Mouse (Mus musculus): ENCODE data around the gene Sh3glb2. TPM values are rescaled to one million over a fixed set of nuclear protein-coding genes. Genes with fewer than 3 reads are reported as not detected.

Gene Sh3glb2
- total RNA-seq, 2 experiments from 2014 or later = 41.9 to 43.1 TPM

- intact Hi-C loops (cut with DNase I) = no loop called here
- peak in 1 of 2 experiments; percentile 49 for DNase-seq
Measured at GRCm38 (mm10) chr2:30381377-30381725, 22.2 kb upstream of the Sh3glb2 start.

DNA sequence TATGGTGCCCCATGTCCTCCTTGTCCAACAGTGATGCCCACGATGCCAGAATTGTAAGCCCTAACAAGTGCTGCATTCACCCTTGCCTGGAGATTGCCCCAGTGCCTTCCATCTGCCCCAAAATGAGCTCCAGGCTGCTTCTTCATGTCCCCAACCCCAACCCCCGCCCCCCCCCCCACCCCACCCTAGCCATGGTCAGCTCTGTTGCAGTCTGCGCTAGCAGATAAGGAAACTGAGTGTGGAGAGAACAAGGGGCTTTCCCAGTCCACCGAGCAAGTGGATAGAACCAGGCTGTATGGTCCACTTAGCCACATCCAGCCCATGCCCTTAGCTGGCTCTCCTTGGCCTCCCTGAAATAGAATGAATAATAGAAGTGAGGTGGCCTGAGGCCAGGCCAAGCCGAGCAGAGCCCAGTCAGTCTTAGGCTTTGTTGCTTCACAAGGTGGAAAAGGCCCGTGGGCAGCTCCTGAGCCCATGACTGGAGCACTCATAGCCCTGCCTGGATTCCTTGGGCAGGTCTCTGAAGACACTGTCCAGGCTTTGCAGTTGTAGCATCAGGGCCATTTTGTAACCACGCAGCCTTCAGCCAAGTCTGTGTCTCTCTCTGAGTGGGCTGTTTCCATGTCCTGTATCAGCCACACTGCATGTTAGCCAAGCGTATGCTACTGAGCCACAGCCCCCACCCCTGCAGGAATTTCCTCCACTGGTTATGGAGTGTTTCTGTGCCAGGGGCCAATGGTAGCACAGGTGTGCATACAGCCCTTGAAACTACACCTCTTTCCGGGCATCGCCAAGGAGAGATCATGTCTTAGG lies 21.6 kb upstream of the Sh3glb2 start:
- intact Hi-C loops (cut with DNase I) = no loop called here
- DNase-seq = peak in 1 of 2 experiments; percentile 22

- intact Hi-C loops (cut with DNase I) = no loop called here
- DNase-seq = no peak
Measured at GRCm38 (mm10) chr2:30379307-30379706, 20.2 kb upstream of the Sh3glb2 start.

- DNase-seq = no peak
- intact Hi-C loops (cut with DNase I) = no loop called here
Measured at GRCm38 (mm10) chr2:30377721-30378120, 18.6 kb upstream of the Sh3glb2 start.

GRCm38 (mm10) chr2:30375893-30376292 lies 16.8 kb upstream of the Sh3glb2 start:
- DNase-seq = no peak
- intact Hi-C loops (cut with DNase I) = no loop called here

DNA sequence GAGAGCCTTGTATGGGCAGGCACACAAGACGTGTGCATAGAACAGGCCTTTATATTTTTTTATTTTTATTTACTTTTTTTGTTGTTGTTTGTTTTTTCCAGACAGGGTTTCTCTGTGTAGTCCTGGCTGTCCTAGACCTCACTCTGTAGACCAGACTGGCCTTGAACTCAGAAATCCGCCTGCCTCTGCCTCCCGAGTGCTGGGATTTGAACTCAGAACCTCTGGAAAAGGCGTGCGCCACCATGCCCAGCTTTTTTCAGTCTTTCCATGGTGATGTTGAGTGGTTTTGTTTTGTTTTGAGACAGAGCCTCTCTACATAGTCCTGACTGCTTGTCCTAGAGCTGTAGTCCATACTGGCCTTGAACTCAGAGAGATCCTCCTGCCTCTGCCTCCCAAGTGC lies 13.6 kb upstream of the Sh3glb2 start:
- intact Hi-C loops (cut with DNase I) = no loop called here
- DNase-seq = no peak

DNA sequence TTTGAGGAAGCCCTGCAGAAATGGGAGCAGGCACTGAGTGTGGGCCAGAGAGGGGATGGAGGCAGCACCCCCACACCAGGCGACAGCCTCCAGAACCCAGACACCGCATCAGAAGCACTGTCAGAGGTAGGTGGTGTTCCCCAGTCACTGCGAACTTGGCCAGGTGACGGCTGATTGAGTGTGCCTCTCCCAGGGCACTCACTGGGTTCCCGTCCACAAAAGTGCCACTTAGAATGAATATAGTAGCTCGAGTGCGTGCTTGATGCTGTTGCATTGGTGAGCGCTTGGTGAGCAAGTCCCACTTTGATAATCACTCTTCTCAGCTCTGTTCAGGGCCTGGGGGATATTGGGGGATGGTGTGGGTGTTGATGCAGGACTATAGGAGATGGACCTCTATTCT lies 12.4 kb upstream of the Sh3glb2 start:
- no peak for DNase-seq
- intact Hi-C loops (cut with DNase I) = no loop called here

DNA sequence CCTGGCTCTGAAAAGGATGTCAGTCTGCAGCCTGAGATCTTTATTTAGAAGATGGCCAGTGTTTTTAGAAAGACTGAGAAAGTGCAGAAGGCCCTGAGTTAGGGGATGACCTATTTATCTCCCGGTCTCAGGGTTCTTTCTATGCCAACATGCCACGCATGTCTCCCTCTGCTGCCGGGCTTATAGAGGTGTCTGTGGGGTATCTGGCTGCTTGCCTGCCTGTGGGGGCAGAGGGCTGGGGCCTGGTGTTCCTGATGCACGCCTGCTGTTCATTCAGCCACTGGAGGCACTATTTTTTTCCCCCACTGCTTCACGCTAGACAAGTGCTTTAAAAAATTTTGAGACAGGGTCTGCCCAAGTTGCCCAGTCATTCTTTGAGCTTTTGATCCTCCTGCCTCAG lies 7.1 kb upstream of the Sh3glb2 start:
- DNase-seq = peak in 1 of 2 experiments; percentile 20
- intact Hi-C loops (cut with DNase I) = loop anchor here (2.0 kb wide), 1 partner anchor 49 kb away; the partner anchor contains the start of gene Crat

- intact Hi-C loops (cut with DNase I) = loop anchor here (2.0 kb wide), 1 partner anchor 49 kb away; the partner anchor contains the start of gene Crat
- no peak for DNase-seq
Measured at GRCm38 (mm10) chr2:30365281-30366069, 6.3 kb upstream of the Sh3glb2 start.

DNA sequence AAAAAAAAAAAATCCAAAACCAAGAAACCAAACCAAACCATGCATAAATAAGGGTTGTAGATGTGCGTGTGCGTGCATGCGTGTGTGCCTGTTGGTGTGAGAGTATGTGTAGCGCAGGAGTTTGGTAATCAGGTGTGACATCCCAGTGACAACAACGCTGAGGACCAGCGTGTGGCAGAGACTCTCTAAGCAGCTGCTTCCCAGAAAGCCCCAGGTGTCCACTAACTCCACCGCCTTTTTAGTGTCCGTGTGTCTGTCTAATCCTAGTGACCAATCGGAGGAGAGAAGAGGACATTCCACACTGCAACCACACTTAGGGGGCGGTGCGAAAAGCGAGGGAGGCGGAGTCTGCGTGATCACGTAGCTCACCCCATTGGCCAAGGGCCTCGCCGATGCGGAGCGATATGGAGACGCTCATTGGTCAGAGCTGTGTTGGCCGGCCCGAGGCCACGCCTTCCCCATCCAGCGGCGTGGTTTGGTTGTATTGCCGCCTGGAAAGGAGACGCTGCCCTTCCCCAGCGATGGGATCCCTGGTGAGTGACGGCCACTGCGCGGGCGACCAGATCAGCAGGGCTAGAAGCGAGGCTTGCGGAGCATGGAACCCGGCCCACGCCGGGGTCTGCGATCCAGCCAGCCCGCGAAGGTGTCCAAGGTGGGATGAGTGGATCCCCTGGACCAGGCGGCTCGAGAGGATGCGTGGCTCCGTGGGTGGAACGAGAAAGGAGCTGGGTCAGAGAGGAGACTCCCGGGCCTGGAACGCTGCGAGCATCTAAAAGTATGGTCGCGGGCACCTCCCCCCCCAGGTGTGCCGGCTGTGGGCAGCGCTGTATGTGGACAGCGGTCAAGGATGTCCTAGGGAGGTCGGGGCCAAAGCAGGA lies 4.9 kb upstream of the Sh3glb2 start, which contains the start of gene Miga2:
Gene Miga2 (plus strand): TSS at position 461 of the 878 bp plus-strand sequence.
- intact Hi-C loops (cut with DNase I) = no loop called here
- peak; percentile 97 for DNase-seq

DNA sequence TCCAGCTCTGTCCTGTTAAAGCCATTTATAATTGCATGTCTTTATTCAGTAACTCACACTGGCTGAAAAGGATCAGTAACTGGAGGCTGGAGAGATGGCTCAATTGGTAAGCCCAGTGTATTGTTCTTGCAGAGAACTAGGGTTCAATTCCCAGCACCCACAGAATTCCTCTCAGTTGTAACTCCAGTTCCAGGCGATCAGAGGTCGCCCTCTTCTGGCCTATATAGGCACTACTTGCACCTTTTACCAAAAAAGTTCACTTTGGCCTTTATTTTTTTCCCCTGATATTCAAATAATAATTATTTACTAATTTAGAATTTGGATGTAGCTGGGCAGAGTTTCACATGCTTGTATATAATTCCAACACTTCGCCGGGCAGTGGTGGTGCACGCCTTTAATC lies 3.7 kb upstream of the Sh3glb2 start:
- intact Hi-C loops (cut with DNase I) = no loop called here
- no peak for DNase-seq

GRCm38 (mm10) chr2:30360626-30361025 lies 1.5 kb upstream of the Sh3glb2 start:
- intact Hi-C loops (cut with DNase I) = no loop called here
- DNase-seq = no peak

- intact Hi-C loops (cut with DNase I) = no loop called here
- peak in 1 of 2 experiments; percentile 18 for DNase-seq
Measured at GRCm38 (mm10) chr2:30357552-30358510, 1.3 kb downstream of the Sh3glb2 start.

- no peak for DNase-seq
- intact Hi-C loops (cut with DNase I) = no loop called here
Measured at GRCm38 (mm10) chr2:30356906-30357305, 2.2 kb downstream of the Sh3glb2 start.

GRCm38 (mm10) chr2:30356266-30356665 lies 2.9 kb downstream of the Sh3glb2 start:
- intact Hi-C loops (cut with DNase I) = no loop called here
- no peak for DNase-seq

DNA sequence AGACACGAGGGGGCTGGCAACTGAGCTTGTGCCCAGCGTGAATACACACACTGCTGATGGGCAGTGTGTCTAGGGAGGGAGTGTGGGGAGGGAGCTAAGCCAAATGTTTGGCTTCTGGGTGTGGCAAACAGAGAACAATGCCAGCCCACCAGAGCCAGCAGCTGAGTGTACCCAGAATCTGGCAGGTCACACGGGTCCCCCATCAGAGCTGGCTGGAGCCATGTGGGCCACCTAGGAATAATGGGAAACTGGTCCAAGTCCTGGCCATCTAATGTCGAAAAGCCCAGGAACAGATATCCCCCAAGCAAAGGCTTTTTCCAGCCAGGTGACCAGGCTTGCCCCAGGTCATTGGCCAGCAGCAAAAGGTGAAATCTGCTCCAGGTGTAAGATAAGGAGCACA lies 3.3 kb downstream of the Sh3glb2 start:
- intact Hi-C loops (cut with DNase I) = no loop called here
- DNase-seq = no peak

GRCm38 (mm10) chr2:30351149-30351548 lies 8.0 kb downstream of the Sh3glb2 start:
- intact Hi-C loops (cut with DNase I) = no loop called here
- no peak for DNase-seq

GRCm38 (mm10) chr2:30349196-30349595 lies 9.9 kb downstream of the Sh3glb2 start:
- intact Hi-C loops (cut with DNase I) = no loop called here

DNA sequence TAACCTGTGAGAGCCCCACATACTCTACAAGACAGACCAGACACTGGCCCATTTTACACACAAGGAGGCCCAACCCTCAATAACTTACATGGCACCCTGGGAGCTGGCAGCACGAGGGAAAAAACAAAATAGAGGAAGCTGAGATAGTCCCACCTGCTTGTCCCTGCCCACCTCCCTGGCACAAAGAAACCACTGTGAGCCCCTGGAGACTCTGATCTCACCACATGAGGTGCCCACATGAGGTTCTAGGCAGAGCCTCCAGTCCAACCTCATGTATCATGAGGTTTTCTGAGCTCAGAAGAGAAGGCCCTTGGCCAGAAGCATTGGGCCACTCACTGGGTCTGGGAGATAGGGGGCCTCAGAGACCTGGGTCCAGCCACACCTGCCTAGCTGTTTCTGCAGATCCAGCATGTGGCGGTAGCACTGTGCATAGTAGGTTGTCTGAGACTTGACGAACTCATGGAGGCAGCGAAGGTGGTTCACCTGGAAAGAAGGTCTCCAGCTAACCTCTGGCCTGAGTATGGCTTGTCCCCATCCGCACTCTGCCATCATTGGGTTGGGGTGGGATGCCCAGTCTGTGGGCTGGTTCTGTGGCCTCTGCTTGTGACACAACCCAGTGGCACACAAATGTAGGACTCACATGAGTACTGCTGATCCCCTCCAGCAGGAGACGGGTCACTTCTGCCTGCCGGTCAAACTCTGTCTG lies 13.0 kb downstream of the Sh3glb2 start:
- intact Hi-C loops (cut with DNase I) = no loop called here
- DNase-seq = no peak

More at GRCm38 (mm10) chr2:30349196-30349595, 9.9 kb downstream of the Sh3glb2 start:
- no peak for DNase-seq
